Mouse (Mus musculus): ENCODE results near the gene Cabp4. TPM values are rescaled to one million over a fixed set of nuclear protein-coding genes. Genes with fewer than 3 reads are reported as not detected.
"Not testable (repeated sequence)": the region's sequence is repeated elsewhere in the genome, so short reads cannot be mapped to it uniquely, and the experiment has no call there.

Cabp4 gene
- total RNA-seq, 2 experiments from 2014 or later, result not detected

- no peak for ATAC-seq (replicated peaks; ENCODE audit: poor library complexity)
Observed at GRCm38 (mm10) chr19:4148819-4149218, 5.0 kb upstream of the Cabp4 start.

- ATAC-seq (replicated peaks; ENCODE audit: poor library complexity), result peak; percentile 91
Observed at GRCm38 (mm10) chr19:4148491-4148806, 4.6 kb upstream of the Cabp4 start, which contains the start of gene Coro1b. Gene Coro1b (plus strand): TSS chr19:4148619.

- no peak for ATAC-seq (replicated peaks; ENCODE audit: poor library complexity)
Observed at GRCm38 (mm10) chr19:4147782-4148490, 4.1 kb upstream of the Cabp4 start.

- peak; percentile 24; the same call in 1 of the 2 replicates for ATAC-seq (replicated peaks; ENCODE audit: poor library complexity)
Observed at GRCm38 (mm10) chr19:4147022-4147405, 3.2 kb upstream of the Cabp4 start.

GRCm38 (mm10) chr19:4146366-4147021 lies 2.7 kb upstream of the Cabp4 start:
- ATAC-seq (replicated peaks; ENCODE audit: poor library complexity), result no peak

GRCm38 (mm10) chr19:4145936-4146335 lies 2.1 kb upstream of the Cabp4 start:
- ATAC-seq (replicated peaks; ENCODE audit: poor library complexity), result no peak

GRCm38 (mm10) chr19:4144550-4145498 lies 991 bp upstream of the Cabp4 start:
- ATAC-seq (replicated peaks; ENCODE audit: poor library complexity), result no peak

GRCm38 (mm10) chr19:4142416-4143173 lies 1.2 kb downstream of the Cabp4 start:
- ATAC-seq (replicated peaks; ENCODE audit: poor library complexity), result no peak

GRCm38 (mm10) chr19:4140147-4140546 lies 3.7 kb downstream of the Cabp4 start:
- no peak for ATAC-seq (replicated peaks; ENCODE audit: poor library complexity)

GRCm38 (mm10) chr19:4139446-4139845 lies 4.4 kb downstream of the Cabp4 start, which contains the start of gene Gpr152:
Gene Gpr152 (plus strand): TSS chr19:4139787.
- no peak for ATAC-seq (replicated peaks; ENCODE audit: poor library complexity)

GRCm38 (mm10) chr19:4137913-4138312 lies 5.9 kb downstream of the Cabp4 start:
- ATAC-seq (replicated peaks; ENCODE audit: poor library complexity), result no peak

- ATAC-seq (replicated peaks; ENCODE audit: poor library complexity), result peak; percentile 64
Observed at GRCm38 (mm10) chr19:4136463-4136862, 7.4 kb downstream of the Cabp4 start.

- ATAC-seq (replicated peaks; ENCODE audit: poor library complexity), result peak; percentile 83
Observed at GRCm38 (mm10) chr19:4135963-4136345, 7.9 kb downstream of the Cabp4 start.

- ATAC-seq (replicated peaks; ENCODE audit: poor library complexity), result not testable (repeated sequence)
Observed at GRCm38 (mm10) chr19:4135229-4135962, 8.4 kb downstream of the Cabp4 start.

GRCm38 (mm10) chr19:4134354-4134753 lies 9.5 kb downstream of the Cabp4 start:
- no peak for ATAC-seq (replicated peaks; ENCODE audit: poor library complexity)

- peak; percentile 45; the same call in 1 of the 2 replicates for ATAC-seq (replicated peaks; ENCODE audit: poor library complexity)
Observed at GRCm38 (mm10) chr19:4131768-4132167, 12.1 kb downstream of the Cabp4 start.

- peak; percentile 48 for ATAC-seq (replicated peaks; ENCODE audit: poor library complexity)
Observed at GRCm38 (mm10) chr19:4131075-4131474, 12.8 kb downstream of the Cabp4 start.

GRCm38 (mm10) chr19:4130106-4130505 lies 13.7 kb downstream of the Cabp4 start:
- no peak for ATAC-seq (replicated peaks; ENCODE audit: poor library complexity)

- ATAC-seq (replicated peaks; ENCODE audit: poor library complexity), result no peak
Observed at GRCm38 (mm10) chr19:4129462-4129861, 14.4 kb downstream of the Cabp4 start.

All from megakaryocyte progenitor cell, adult 5-6 weeks (primary cell).